Mouse (Mus musculus): ENCODE measurements at regions not wholly inside any gene's neighbourhood (a gene's known extent, or its start where the extent isn't known, plus 50 kb on each side); places are given as distances from the start of the nearest gene placed in this dataset.
A peak's percentile ranks its signal among the peaks of the same experiment; 100 is the strongest.

DNA sequence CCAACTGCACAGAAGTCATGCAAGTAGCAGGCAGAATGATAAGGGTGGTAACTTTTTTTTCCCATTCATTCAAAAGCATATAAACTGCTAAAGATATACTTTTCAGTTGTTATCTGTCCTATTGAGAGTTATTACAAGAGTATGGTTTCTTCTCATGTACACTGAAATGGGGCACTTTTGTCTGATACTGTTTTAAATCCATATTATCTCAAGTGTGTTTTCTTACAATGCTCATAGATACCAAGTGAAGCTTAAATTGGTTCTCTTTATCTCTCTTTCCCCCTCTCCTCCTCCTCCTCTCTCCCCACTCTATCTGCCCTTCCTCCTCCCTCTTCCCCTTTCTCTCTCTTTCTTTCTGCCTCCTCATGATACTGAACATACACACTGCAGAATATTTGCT lies 584.8 kb upstream of the C030005K15Rik start:
- no peak overlapping the region for H3K4me2 ChIP-seq (ENCODE audit: low read depth, low read length)
- ATAC-seq (ENCODE audit: low read depth): no peak
- H3K4me3 ChIP-seq (ENCODE audit: low read length): no peak overlapping the region
- H3K9me3 ChIP-seq (ENCODE audit: control insufficient read depth, low read length): no peaks in the 10 kb centered on the region
- no peaks in the 10 kb centered on the region for H3K36me3 ChIP-seq (ENCODE audit: control insufficient read depth, insufficient read depth, low read length)
- H3K27me3 ChIP-seq (ENCODE audit: control insufficient read depth, insufficient read depth, low read depth, low read length): no peaks in the 10 kb centered on the region; the same call in 1 of the 2 replicates
- H3K27ac ChIP-seq (ENCODE audit: low read length): no peak overlapping the region
- no peaks in the 10 kb centered on the region for H3K4me1 ChIP-seq (replicated peaks; ENCODE audit: control insufficient read depth, insufficient read depth, low read length)
- no peak overlapping the region for H3K9ac ChIP-seq (ENCODE audit: low read length)

DNA sequence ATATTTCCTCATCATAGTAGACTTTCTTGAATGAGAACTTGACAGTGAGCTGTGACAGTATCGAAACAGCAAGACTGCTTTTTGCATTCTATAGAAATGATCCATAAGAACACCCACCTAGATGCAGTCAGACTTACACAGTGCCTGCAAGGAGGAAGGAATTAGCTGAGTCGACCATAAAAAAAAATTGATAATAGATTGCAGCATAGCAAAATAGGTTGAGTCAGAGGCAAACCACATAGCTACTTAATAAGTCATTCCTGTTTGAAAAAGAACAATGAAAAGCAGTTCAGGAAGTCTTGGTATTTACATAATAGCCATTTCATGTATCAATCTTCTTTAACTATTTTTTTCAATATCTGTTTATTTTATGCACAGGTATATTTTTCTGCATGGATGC lies 591.9 kb upstream of the C030005K15Rik start:
- WGBS: 75% methylated on average over 2 of the region's 2 CpGs
- no peak overlapping the region for H3K4me3 ChIP-seq (ENCODE audit: low read length)
- no peaks in the 10 kb centered on the region for H3K36me3 ChIP-seq (ENCODE audit: control insufficient read depth, insufficient read depth, low read length)
- no peaks in the 10 kb centered on the region for H3K9me3 ChIP-seq (ENCODE audit: control insufficient read depth, low read length)
- H3K27me3 ChIP-seq (ENCODE audit: control insufficient read depth, insufficient read depth, low read depth, low read length): no peaks in the 10 kb centered on the region
- no peak for ATAC-seq (ENCODE audit: low read depth)
- H3K27ac ChIP-seq (ENCODE audit: low read length): no peak overlapping the region
- no peaks in the 10 kb centered on the region for H3K4me1 ChIP-seq (replicated peaks; ENCODE audit: control insufficient read depth, insufficient read depth, low read length)
- H3K9ac ChIP-seq (ENCODE audit: low read length): no peak overlapping the region
- H3K4me2 ChIP-seq (ENCODE audit: low read depth, low read length): no peak overlapping the region

DNA sequence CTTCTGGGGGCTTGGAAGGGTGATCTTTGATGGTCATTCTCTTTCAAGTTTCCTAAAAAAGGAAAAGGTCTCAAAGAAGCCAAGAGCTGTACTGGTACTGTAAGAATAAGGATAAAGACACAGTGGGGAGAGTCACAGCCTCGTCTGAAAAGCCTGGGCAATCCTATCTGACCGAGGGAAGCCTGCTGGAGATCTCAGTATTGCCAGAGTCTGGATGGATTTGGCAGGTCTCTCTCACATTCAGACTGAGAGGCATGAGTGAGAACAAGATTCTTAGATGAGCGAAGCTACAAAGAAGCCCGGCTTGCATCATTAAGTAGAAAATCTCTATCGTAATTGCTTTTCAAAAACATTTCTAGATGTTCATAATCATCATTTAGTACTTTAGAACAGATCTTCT lies 590.4 kb upstream of the Atp2b1 start:
- Histone ChIP-seq H3K9me3 (ENCODE audit: control insufficient read depth, low read length) (no peaks in the 10 kb centered on the region), H3K4me1 (replicated peaks; ENCODE audit: control insufficient read depth, insufficient read depth, low read length) (no peaks in the 10 kb centered on the region), H3K4me3 (ENCODE audit: low read length) (no peak overlapping the region), H3K36me3 (ENCODE audit: control insufficient read depth, insufficient read depth, low read length) (no peaks in the 10 kb centered on the region), H3K27ac (ENCODE audit: low read length) (no peak overlapping the region), H3K9ac (ENCODE audit: low read length) (no peak overlapping the region), H3K27me3 (ENCODE audit: control insufficient read depth, insufficient read depth, low read depth, low read length) (no peaks in the 10 kb centered on the region), H3K4me2 (ENCODE audit: low read depth, low read length) (no peak overlapping the region)
- no peak for ATAC-seq (ENCODE audit: low read depth)
- 86% methylated on average over 5 of the region's 5 CpGs for WGBS

DNA sequence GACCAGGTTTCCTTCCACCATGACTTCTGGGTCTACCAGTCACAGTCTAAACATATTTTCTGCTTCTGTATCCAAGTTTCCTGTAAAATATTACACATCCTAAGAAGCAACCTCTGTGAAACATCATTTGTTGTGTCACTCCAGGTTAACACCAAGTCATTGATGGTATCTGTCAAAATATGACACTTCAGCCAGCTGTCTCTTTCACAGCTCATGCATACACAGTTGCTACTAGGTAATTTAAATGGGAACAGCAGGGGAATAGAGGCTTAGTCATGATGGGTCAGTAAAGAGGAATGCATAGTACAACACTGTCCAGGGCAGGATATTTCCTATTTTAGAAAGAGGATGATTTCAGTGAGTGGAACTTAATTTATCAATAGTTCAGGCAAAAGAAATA lies 589.6 kb upstream of the Atp2b1 start:
- Histone ChIP-seq H3K27me3 (ENCODE audit: control insufficient read depth, insufficient read depth, low read depth, low read length) (no peaks in the 10 kb centered on the region), H3K27ac (ENCODE audit: low read length) (no peak overlapping the region), H3K4me2 (ENCODE audit: low read depth, low read length) (no peak overlapping the region), H3K4me1 (replicated peaks; ENCODE audit: control insufficient read depth, insufficient read depth, low read length) (no peaks in the 10 kb centered on the region), H3K9me3 (ENCODE audit: control insufficient read depth, low read length) (no peaks in the 10 kb centered on the region), H3K36me3 (ENCODE audit: control insufficient read depth, insufficient read depth, low read length) (no peaks in the 10 kb centered on the region), H3K4me3 (ENCODE audit: low read length) (no peak overlapping the region), H3K9ac (ENCODE audit: low read length) (no peak overlapping the region)
- ATAC-seq (ENCODE audit: low read depth): no peak

DNA sequence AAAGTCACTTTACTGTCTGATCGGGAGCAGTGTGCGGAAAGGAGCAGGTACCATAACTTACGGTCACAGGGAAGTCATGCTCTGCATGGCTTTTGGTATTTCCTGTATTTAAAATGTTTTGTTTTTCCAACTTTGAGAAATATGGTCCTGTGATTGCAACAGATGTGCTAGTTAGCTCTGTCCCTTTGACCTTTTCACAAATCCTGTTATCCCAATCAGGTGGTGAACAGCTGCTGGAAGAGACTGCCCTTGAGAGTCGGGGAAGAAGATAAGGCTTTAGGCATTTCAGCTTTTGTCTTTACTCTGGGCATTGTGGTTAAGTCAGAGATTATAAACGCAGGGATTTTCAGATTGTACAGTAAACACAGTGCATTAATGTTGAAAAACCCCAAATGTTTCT lies 588.5 kb upstream of the Atp2b1 start:
- no peak for ATAC-seq (ENCODE audit: low read depth)
- no peaks in the 10 kb centered on the region for H3K4me1 ChIP-seq (replicated peaks; ENCODE audit: control insufficient read depth, insufficient read depth, low read length)
- WGBS: 59% methylated on average over 5 of the region's 5 CpGs
- no peak overlapping the region for H3K4me2 ChIP-seq (ENCODE audit: low read depth, low read length)
- no peaks in the 10 kb centered on the region for H3K36me3 ChIP-seq (ENCODE audit: control insufficient read depth, insufficient read depth, low read length)
- H3K27me3 ChIP-seq (ENCODE audit: control insufficient read depth, insufficient read depth, low read depth, low read length): no peaks in the 10 kb centered on the region
- H3K9me3 ChIP-seq (ENCODE audit: control insufficient read depth, low read length): no peaks in the 10 kb centered on the region
- H3K27ac ChIP-seq (ENCODE audit: low read length): no peak overlapping the region
- H3K4me3 ChIP-seq (ENCODE audit: low read length): no peak overlapping the region
- no peak overlapping the region for H3K9ac ChIP-seq (ENCODE audit: low read length)

DNA sequence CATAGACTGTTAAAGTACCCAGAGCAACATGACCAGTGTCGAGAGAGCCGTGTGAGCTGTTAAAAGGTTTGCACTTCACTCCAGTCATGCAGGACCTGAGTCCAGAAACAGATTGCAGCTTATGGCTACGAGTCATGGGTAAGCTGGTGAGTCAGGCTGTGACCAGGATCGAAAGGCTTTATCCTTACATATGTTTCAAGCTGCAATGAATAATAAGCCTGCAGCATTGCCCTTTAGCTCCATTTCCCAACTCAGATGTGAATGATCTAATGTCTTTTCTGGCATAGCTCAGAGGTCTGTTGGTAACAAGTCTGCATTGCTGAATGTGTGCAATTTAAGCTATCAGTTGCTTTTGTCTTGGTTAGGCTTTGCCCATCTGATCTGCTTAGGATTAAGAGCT lies 581.5 kb upstream of the Atp2b1 start:
- 46% methylated on average over 4 of the region's 4 CpGs for WGBS
- Histone ChIP-seq H3K36me3 (ENCODE audit: control insufficient read depth, insufficient read depth, low read length) (no peaks in the 10 kb centered on the region), H3K9ac (ENCODE audit: low read length) (no peak overlapping the region), H3K27me3 (ENCODE audit: control insufficient read depth, insufficient read depth, low read depth, low read length) (no peaks in the 10 kb centered on the region), H3K4me1 (replicated peaks; ENCODE audit: control insufficient read depth, insufficient read depth, low read length) (no peaks in the 10 kb centered on the region; the same call in 1 of the 2 replicates), H3K27ac (ENCODE audit: low read length) (no peak overlapping the region), H3K4me2 (ENCODE audit: low read depth, low read length) (no peak overlapping the region), H3K9me3 (ENCODE audit: control insufficient read depth, low read length) (no peaks in the 10 kb centered on the region), H3K4me3 (ENCODE audit: low read length) (no peak overlapping the region)
- no peak for ATAC-seq (ENCODE audit: low read depth)

DNA sequence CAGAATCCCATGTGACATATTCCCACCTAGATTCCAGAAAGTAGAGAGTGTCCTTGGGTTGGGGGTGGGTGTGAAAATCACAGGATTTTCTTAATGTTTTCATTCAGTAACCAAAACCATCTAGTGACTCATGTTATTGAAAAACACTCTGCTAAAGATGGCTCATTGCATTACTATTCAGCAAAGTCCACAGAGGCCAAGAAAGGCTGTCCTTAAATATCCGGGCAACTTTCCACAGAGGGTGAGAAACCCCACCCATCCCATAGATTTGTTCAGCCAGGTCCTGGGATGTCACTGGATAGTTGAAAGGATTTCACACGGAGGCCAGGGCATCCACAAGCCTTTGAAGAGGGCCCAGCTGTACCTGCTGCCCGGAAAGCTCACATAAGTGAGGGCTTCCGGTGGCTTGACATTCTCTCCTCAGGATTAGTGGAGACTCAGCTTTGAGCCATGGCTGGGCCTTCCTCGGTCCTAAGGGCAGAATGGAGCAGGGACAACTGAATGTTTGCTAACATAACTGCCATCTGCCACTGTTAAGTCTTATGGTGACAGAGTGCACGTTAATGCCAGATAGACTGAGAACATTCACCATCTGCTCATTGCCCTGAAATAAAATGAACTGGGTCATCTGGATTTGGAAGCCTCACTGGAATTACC lies 580.7 kb upstream of the Atp2b1 start:
- Histone ChIP-seq H3K4me3 (ENCODE audit: low read length) (no peak overlapping the region), H3K9ac (ENCODE audit: low read length) (no peak overlapping the region), H3K36me3 (ENCODE audit: control insufficient read depth, insufficient read depth, low read length) (no peaks in the 10 kb centered on the region), H3K27me3 (ENCODE audit: control insufficient read depth, insufficient read depth, low read depth, low read length) (no peaks in the 10 kb centered on the region), H3K27ac (ENCODE audit: low read length) (no peak overlapping the region), H3K9me3 (ENCODE audit: control insufficient read depth, low read length) (no peaks in the 10 kb centered on the region), H3K4me2 (ENCODE audit: low read depth, low read length) (no peak overlapping the region), H3K4me1 (replicated peaks; ENCODE audit: control insufficient read depth, insufficient read depth, low read length) (no peaks in the 10 kb centered on the region; the same call in 1 of the 2 replicates)
- WGBS: 65% methylated on average over 6 of the region's 6 CpGs
- ATAC-seq (ENCODE audit: low read depth): no peak

DNA sequence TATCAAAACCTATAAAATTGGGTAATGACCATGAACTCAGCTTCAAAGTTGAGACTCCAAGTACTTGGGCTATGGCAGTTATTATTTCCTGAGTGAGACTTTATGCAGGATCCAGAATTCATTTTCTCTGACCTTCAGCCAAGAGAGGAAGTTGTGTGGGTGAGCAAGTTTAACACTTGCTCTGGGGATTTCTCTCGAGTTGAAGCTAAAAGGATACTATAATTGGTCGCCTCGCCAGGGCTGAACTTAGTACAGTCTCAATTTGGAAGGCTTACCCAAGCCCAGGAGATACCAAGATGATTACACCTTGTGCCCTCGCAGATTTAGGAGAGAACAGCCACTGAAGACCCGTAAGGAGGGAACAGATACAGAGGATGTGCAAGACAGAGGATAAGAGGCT lies 570.4 kb upstream of the Atp2b1 start:
- Histone ChIP-seq H3K9me3 (ENCODE audit: control insufficient read depth, low read length) (no peaks in the 10 kb centered on the region), H3K9ac (ENCODE audit: low read length) (no peak overlapping the region), H3K27ac (ENCODE audit: low read length) (no peak overlapping the region), H3K4me1 (replicated peaks; ENCODE audit: control insufficient read depth, insufficient read depth, low read length) (no peaks in the 10 kb centered on the region), H3K36me3 (ENCODE audit: control insufficient read depth, insufficient read depth, low read length) (no peaks in the 10 kb centered on the region), H3K27me3 (ENCODE audit: control insufficient read depth, insufficient read depth, low read depth, low read length) (no peaks in the 10 kb centered on the region), H3K4me2 (ENCODE audit: low read depth, low read length) (no peak overlapping the region), H3K4me3 (ENCODE audit: low read length) (no peak overlapping the region)
- no peak for ATAC-seq (ENCODE audit: low read depth)
- WGBS: 83% methylated on average over 5 of the region's 5 CpGs

DNA sequence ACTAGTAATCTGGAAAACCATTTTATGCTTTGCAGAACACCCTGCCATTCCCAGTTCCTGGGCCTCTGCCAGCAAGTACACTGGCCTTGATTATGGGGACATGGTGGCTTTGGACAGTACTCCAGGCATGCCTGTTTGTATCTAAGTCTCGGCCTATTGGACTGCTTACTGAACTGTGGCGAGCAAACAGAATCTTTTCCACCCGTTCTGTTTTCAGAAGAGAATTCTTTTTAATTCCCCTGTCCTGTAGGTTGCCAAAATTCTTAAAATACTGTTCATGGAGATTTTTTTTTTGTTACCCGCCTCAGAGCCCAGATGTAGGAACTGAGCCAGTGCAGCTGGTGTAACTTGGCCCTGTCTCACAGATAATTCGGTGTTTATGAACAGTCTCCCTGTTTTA lies 564.7 kb upstream of the Atp2b1 start:
- Histone ChIP-seq H3K9ac (ENCODE audit: low read length) (no peak overlapping the region), H3K4me2 (ENCODE audit: low read depth, low read length) (no peak overlapping the region), H3K27ac (ENCODE audit: low read length) (peak overlapping the region; percentile 51), H3K27me3 (ENCODE audit: control insufficient read depth, insufficient read depth, low read depth, low read length) (no peaks in the 10 kb centered on the region), H3K36me3 (ENCODE audit: control insufficient read depth, insufficient read depth, low read length) (no peaks in the 10 kb centered on the region), H3K4me3 (ENCODE audit: low read length) (no peak overlapping the region), H3K9me3 (ENCODE audit: control insufficient read depth, low read length) (no peaks in the 10 kb centered on the region), H3K4me1 (replicated peaks; ENCODE audit: control insufficient read depth, insufficient read depth, low read length) (peaks cover 11% of the 10 kb centered on the region; the same call in 1 of the 2 replicates)
- 50% methylated on average over 5 of the region's 5 CpGs for WGBS
- ATAC-seq (ENCODE audit: low read depth): peak; percentile 82
